Mouse (Mus musculus) kidney, postnatal 0 days (tissue): ENCODE results near the gene Nedd9. TPM values are rescaled to one million over a fixed set of nuclear protein-coding genes. Genes with fewer than 3 reads are reported as not detected.
"Not testable (repeated sequence)": the region's sequence is repeated elsewhere in the genome, so short reads cannot be mapped to it uniquely, and the experiment has no call there.

Experiments used
- ATAC-seq: fragments of 200-750 bp; cut with Nextera tagmentation; replicated peaks from 2 replicates; pipeline ENCODE4 v1.8.0; 2017; ENCODE audit warnings: low read depth, moderate number of reproducible peaks, moderate TSS enrichment, moderate library complexity; ENCODE audit not compliant: low FRiP score
- DNase-seq: peaks from one replicate; pipeline ENCODE4 v3.0.0-alpha.2; 2016; ENCODE audit warnings: low spot score
- H3K27ac ChIP-seq: fragments of 300-500 bp; sonication (generic); 2 replicates; pipeline ENCODE4 v1.5.1; 2014; ENCODE audit warnings: mild to moderate bottlenecking
- H3K27me3 ChIP-seq: fragments of 300-500 bp; sonication (generic); 2 replicates; pipeline ENCODE4 v1.6.1; 2014; ENCODE audit warnings: low read length, mixed read lengths; ENCODE audit not compliant: insufficient read depth
- H3K36me3 ChIP-seq: fragments of 300-500 bp; sonication (generic); 2 replicates; pipeline ENCODE4 v1.6.1; 2014; ENCODE audit warnings: low read length, mixed read lengths; ENCODE audit not compliant: insufficient read depth
- H3K4me1 ChIP-seq: fragments of 300-500 bp; sonication (generic); replicated peaks from 2 replicates; pipeline ENCODE4 v1.6.1; 2014; ENCODE audit warnings: antibody characterized with exemption, low read length, mixed read lengths; ENCODE audit not compliant: insufficient read depth
- H3K4me2 ChIP-seq: fragments of 300-500 bp; sonication (generic); 2 replicates; pipeline ENCODE4 v1.6.1; 2014; ENCODE audit warnings: mild to moderate bottlenecking, low read length, moderate library complexity, mixed read lengths
- H3K4me3 ChIP-seq: fragments of 300-500 bp; sonication (generic); replicated peaks from 2 replicates; pipeline ENCODE4 v1.5.1; 2014; ENCODE audit warnings: low read depth, low read length
- H3K9ac ChIP-seq: fragments of 300-500 bp; sonication (generic); 2 replicates; pipeline ENCODE4 v1.6.1; 2014; ENCODE audit warnings: low read depth, low read length
- H3K9me3 ChIP-seq: fragments of 300-500 bp; sonication (generic); replicated peaks from 2 replicates; pipeline ENCODE4 v1.6.1; 2016; ENCODE audit warnings: low read length, inconsistent platforms, mixed read lengths
- CTCF ChIP-seq: IDR thresholded peaks from 2 replicates; pipeline ENCODE4 v1.5.1; 2016; ENCODE audit warnings: antibody characterized with exemption, low read depth, mild to moderate bottlenecking, moderate library complexity
- WGBS: fragments of 180-500 bp; shearing (Covaris S2); extraction: QIAGEN DNeasy Blood & Tissue Kit; methylation state at CpG from one replicate; pipeline ENCODE4 v1.1.7; 2014; 5-methylcytosine and 5-hydroxymethylcytosine counted together
- polyA plus RNA-seq: library from polyadenylated mRNA; unstranded; fragments of >200 nt; fragmentation: Nextera tagmentation; extraction: Ambion mirVana; gene quantifications from 2 replicates; pipeline ENCODE4 v1.2.1, GENCODE M21; 2015

The Nedd9 gene
- polyA plus RNA-seq, 1 experiment from 2014 or later, result 27.3 TPM

DNA sequence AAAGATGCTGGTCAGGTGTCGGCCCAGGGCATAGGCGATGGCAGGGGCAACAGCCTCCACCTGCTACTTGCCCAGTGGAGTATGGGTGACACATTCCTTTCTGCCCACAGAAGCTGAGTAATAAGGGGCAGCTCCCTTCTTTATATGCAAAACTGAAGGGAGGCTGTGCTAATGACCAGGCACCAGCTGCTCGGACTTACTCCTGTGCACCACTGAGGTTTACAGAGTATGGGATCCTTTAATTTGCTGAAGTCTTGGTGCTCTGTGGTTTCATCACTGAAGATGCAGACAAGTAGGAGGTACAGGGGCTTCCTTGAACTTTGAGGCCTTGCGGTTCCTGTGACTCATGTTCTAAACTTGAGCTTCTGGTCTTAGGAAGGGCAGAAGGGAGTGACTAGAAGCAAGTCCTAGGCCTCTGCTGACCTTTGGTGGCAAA, 120.0 kb downstream of the Nedd9 start:
- no peak overlapping the region for H3K4me3 ChIP-seq
- ATAC-seq (no peak), DNase-seq (no peak)
- no peaks in the 10 kb centered on the region for H3K27me3 ChIP-seq
- H3K9me3 ChIP-seq, result no peaks in the 10 kb centered on the region
- 73% methylated on average over 4 of the region's 4 CpGs for WGBS
- H3K4me1 ChIP-seq, result 0 out of 2 replicates have a peak, but pooled peaks cover 3% of the 10 kb centered on the region
- no peak overlapping the region for H3K27ac ChIP-seq
- no peak for TF ChIP-seq CTCF
- H3K4me2 ChIP-seq, result no peak overlapping the region
- no peak overlapping the region for H3K9ac ChIP-seq
- H3K36me3 ChIP-seq, result no peaks in the 10 kb centered on the region

DNA sequence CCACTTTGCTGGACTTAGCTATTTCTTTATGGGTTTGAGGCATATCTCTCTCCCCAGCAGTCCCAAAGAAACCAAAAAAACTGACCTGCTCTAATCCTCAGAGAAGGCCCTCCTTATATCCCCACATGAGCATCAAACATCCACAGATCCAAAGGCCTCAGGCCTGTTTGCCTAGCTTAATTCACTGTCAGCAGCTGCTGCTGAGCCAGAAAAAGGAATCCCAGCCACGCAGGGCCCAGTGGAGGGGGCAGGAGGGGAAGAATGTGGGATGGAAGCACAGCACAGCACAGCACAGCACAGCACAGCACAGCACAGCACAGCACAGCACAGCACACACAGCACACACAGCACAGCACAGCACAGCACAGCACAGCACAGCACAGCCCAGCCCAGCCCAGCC, 120.6 kb downstream of the Nedd9 start:
- DNase-seq, H3K9ac ChIP-seq, ATAC-seq, H3K36me3 ChIP-seq, H3K27ac ChIP-seq, H3K4me3 ChIP-seq, H3K9me3 ChIP-seq, H3K4me2 ChIP-seq, H3K27me3 ChIP-seq, H3K4me1 ChIP-seq: not testable (repeated sequence)
- WGBS, result 63% methylated on average over 1 of the region's 1 CpGs

GRCm38 (mm10) chr13:41364273-41364672, 122.9 kb downstream of the Nedd9 start:
- 51% methylated on average over 9 of the region's 9 CpGs for WGBS
- Histone ChIP-seq H3K27me3 (no peaks in the 10 kb centered on the region), H3K27ac (no peak overlapping the region), H3K9ac (no peak overlapping the region), H3K4me3 (no peak overlapping the region), H3K4me1 (0 out of 2 replicates have a peak, but pooled peaks cover 11% of the 10 kb centered on the region), H3K36me3 (no peaks in the 10 kb centered on the region), H3K9me3 (no peaks in the 10 kb centered on the region), H3K4me2 (no peak overlapping the region)
- ATAC-seq, result no peak
- no peak for TF ChIP-seq CTCF
- DNase-seq, result no peak

DNA sequence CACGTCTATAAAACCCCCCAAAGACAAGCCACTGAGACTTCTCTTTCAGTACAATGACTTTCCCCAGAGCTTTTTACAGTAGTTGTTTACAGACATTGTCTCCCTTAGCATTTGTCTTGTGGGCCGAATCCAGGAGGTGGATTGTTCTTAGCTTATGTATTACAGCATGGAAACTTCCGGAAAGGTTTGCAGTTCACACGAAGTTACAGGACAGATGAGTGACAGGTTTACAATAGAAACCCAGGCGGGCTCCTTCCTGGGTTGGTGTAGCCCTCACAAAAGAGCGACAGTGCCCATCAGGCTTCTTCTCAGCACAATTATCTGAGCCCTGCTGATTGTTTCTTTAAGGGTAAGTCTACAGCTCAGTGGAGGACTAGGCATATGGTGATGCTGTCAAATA, 124.3 kb downstream of the Nedd9 start:
- Histone ChIP-seq H3K4me1 (0 out of 2 replicates have a peak, but pooled peaks cover 11% of the 10 kb centered on the region), H3K9ac (no peak overlapping the region), H3K27ac (no peak overlapping the region), H3K27me3 (no peaks in the 10 kb centered on the region), H3K4me2 (no peak overlapping the region), H3K9me3 (no peaks in the 10 kb centered on the region), H3K36me3 (no peaks in the 10 kb centered on the region), H3K4me3 (no peak overlapping the region)
- WGBS, result 58% methylated on average over 6 of the region's 6 CpGs
- DNase-seq (no peak), ATAC-seq (no peak)
- no peak for TF ChIP-seq CTCF

GRCm38 (mm10) chr13:41360272-41360815, 126.8 kb downstream of the Nedd9 start:
- no peaks in the 10 kb centered on the region for H3K27me3 ChIP-seq
- no peak overlapping the region for H3K4me3 ChIP-seq
- DNase-seq (no peak), ATAC-seq (no peak)
- no peaks in the 10 kb centered on the region for H3K9me3 ChIP-seq
- WGBS, result 50% methylated on average over 8 of the region's 8 CpGs
- no peak overlapping the region for H3K4me2 ChIP-seq
- TF ChIP-seq CTCF, result no peak
- no peak overlapping the region for H3K27ac ChIP-seq
- H3K9ac ChIP-seq, result no peak overlapping the region
- H3K36me3 ChIP-seq, result no peaks in the 10 kb centered on the region
- H3K4me1 ChIP-seq, result peaks cover 22% of the 10 kb centered on the region; the same call in 1 of the 2 replicates

DNA sequence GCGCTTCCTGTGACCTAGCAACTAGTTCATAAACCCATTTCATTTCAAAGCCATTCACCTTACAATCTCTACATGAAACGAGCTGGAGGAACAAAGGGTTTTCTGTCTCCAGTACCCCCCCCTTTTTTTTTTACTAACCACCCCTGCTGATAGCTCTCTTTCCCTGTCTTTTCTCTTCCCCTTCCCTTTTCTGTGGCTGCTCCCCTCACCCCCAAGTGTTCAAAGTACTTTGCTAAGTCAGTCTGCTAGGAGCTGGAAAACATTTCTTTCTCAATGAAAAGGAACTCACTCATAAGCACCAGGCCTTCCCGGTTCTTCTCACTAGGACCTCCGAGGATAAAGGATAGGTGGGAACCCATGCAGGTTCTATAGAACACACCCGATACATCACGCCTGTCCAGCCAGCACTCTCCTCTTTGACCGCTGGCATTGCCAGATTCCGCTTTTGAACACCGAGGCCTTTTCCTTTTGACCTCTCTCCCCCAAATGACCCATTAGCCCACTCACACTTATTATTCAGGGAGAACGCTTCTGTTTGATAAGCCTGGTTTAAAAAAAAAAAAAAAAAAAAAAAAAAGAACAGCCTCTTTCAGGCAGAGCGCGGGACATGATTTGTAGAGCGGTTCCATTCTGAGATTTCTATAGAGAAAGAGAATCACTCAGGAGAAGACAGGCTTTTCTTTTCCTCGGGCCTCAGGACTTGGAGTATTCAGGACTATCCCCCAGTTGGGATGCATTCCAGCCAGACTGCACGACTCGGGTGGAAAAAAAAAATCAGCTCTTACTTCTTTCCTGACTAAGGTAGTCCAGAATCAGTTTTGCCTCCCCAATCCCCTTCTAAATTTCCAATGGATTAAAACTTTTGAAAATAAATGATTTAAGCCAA, 127.6 kb downstream of the Nedd9 start:
- peak overlapping the region; percentile 90; the same call in 1 of the 2 replicates for H3K27ac ChIP-seq
- peak overlapping the region; percentile 60 for H3K4me3 ChIP-seq
- H3K9ac ChIP-seq, result 0 out of 2 replicates have a peak overlapping the region, but pooled peaks have one; percentile 23
- ATAC-seq (peak; percentile 10; the same call in 1 of the 2 replicates), DNase-seq (no peak)
- no peaks in the 10 kb centered on the region for H3K9me3 ChIP-seq
- WGBS, result 4% methylated on average over 16 of the region's 16 CpGs
- peak overlapping the region; percentile 71 for H3K4me2 ChIP-seq
- TF ChIP-seq CTCF, result no peak
- H3K4me1 ChIP-seq, result peaks cover 20% of the 10 kb centered on the region; the same call in 1 of the 2 replicates
- no peaks in the 10 kb centered on the region for H3K27me3 ChIP-seq
- H3K36me3 ChIP-seq, result no peaks in the 10 kb centered on the region
